Mouse (Mus musculus) inflammation-experienced regulatory T-cells, adult 6 months (primary cell): Measurements from ENCODE around the gene Kank1. TPM values are rescaled to one million over a fixed set of nuclear protein-coding genes. Genes with fewer than 3 reads are reported as not detected.
"Not testable (repeated sequence)": the region's sequence is repeated elsewhere in the genome, so short reads cannot be mapped to it uniquely, and the experiment has no call there.

Experiments
- ATAC-seq: one replicate; pipeline ENCODE4 v1.8.0; 2017
- polyA plus RNA-seq, 3 experiments: library from polyadenylated mRNA; unstranded; fragments of 100-300 nt; shearing (Covaris generic); gene quantifications; one replicate each; pipeline ENCODE4 v1.2.1; 2017

The Kank1 gene
- polyA plus RNA-seq, 3 experiments from 2014 or later, result not detected

DNA sequence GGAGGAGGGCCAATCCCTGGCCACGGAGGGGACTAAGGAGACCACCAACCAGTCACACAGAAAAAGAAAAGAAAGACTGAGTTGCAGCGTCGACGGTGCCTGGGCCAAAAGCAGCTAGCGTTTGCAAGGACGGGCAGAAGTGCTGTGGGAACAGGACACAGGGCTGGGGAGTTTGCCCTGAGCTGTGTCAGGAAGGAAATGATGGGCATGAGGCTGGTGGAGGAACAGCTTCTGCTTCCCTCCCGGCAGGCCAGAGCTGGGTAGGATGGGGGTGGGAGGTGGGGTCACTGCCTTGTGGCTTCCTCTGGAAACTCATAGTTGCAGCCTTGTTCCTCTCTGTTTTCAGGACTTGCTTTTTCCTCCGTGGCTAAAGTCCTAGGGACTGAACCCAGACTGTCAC lies 209.1 kb downstream of the Kank1 start:
- no peak for ATAC-seq

- no peak for ATAC-seq
These were observed 209.9 kb downstream of the Kank1 start for GRCm38 (mm10) chr19:25446683-25447082.

GRCm38 (mm10) chr19:25447373-25447772 lies 210.6 kb downstream of the Kank1 start:
- ATAC-seq, result no peak

DNA sequence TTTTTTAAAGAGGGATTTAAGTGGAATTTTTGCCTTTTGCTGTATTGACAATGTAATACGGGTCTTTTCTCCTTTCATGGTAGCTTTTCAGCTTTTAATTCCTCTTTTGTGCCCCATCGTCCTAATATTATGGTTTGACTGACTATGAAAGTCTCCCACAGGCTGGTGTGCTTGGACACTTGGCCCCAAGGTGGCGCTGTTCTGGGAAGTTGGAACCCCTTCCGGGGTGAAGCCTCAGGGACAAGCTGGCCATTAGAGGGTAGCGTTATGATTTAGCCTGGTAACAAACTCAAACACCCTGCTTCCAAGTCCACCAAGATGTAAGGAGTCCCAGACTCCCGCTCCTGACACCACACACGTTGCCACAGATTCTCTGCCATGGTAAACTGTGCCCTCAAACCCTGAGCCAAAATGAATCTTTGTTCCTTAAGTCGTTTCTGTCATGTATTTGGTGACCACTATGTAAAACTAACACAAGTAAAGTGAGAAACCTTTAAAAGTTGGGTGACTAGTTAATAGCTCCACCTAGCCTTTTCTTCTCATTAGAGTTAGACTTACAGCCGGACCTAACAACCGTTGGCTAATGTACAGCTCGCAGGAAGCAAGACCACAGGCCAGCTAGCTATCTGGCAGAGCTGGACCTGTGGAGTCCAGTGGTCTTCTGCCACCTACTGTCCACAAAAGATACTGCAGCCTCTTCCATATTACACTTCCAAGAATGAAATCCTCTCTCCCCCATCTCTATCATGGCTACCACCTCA lies 214.3 kb downstream of the Kank1 start:
- no peak for ATAC-seq

DNA sequence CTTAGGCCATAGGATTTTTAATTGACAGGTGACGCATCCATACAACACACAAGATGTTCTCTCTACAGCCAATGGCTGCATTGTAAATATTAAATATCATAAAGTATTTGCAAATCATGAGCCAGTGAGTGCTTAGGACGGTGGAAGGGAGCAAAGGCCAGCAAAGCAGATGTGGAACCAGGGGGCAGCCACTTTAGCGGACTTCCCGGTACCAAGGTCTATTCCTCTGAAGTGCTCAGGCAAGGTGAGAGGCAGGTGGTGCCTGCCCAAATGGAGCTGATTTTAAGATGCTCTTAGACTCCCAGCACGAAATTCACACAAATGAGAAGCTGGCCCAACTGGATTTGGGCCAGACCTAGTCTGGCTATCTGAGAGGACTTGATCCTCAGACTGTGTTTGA lies 216.4 kb downstream of the Kank1 start:
- no peak for ATAC-seq

DNA sequence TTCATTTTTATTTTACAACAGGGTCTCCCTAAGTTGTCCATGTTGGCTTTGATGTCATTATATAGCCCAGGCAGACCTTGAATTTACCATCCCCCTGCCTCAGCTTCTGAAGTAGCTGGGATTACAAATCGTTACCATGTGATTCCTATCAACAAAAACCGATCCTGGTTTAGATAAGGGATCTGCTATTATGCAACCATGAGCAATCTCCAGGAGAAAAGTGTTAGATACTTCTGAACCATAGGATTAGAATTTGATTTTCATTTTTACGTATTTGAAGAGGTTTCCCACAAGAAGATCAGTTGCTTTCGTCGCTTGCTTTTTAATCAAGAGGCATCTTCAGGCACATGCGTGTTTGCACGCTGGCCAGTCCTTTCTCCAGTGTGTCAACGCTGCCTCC lies 224.0 kb downstream of the Kank1 start:
- ATAC-seq, result no peak

- no peak for ATAC-seq
These were observed 225.0 kb downstream of the Kank1 start for GRCm38 (mm10) chr19:25461553-25462320.

GRCm38 (mm10) chr19:25475806-25476205 lies 239.0 kb downstream of the Kank1 start:
- ATAC-seq, result not testable (repeated sequence)

DNA sequence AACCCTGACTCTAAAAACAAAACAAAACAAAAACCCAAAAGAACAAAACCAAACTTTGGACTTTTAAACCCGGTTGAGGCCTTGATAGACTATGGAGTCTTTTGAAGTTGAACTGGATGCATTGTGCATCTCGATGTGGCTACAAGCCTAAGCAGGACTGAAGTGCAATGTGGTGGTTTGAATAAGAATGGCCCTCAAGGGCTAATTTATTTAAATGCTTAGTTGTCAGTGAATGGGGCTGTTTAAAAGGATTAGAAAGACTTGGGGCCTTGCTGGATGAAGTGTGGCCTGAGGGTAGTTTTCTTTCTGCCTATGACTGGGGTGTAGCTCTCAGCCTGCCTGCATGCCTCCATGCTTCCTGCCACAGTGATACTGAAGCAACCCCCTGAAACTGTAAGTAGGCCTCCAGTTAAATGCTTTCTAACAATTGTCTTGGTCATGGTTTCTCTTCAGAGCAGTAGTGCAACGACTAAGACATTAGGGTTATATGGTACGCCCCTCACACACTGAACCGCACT lies 242.4 kb downstream of the Kank1 start:
- no peak for ATAC-seq

DNA sequence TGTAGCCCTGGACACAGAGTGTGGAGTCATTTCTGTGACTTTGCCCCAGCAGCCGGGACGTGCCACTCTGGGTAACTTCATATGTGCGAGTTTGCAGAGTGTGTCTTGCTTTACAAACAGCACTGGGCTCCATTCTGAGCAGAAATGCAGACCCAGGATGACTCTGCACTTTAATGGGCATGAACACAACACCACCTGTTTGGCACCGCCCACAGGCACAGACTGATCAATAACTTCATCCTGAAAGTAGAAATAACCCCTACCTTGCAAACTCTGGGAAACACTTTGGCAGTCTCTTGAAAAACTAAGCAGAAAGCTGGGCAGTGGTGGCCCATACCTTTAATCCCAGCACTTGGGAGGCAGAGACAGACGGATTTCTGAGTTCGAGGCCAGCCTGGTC lies 244.0 kb downstream of the Kank1 start:
- ATAC-seq, result no peak

Other genes with a start within 250 kb of the Kank1 start
- gene Dock8, start 237.4 kb upstream of the Kank1 start, polyA plus RNA-seq, result 100 to 1,000 TPM in 1 of 3 experiments, 10 to 100 TPM in 2; 86.4 to 117 (median 93.6) TPM